Mouse (Mus musculus): ENCODE measurements at regions not wholly inside any gene's neighbourhood (a gene's known extent, or its start where the extent isn't known, plus 50 kb on each side); places are given as distances from the start of the nearest gene placed in this dataset.

GRCm38 (mm10) chr3:153051566-153051965 is 69.5 kb upstream of the St6galnac5 start:
- no peak for TF ChIP-seq TAL1 (IDR thresholded peaks at IDR 0.05; ENCODE audit: low read length)
- no peak for TF ChIP-seq GATA1 (IDR thresholded peaks at IDR 0.05; ENCODE audit: low read length)
- peaks cover 9% of the 10 kb centered on the region for H3K9me3 ChIP-seq (ENCODE audit: control insufficient read depth, low read length)
- no peak overlapping the region for H3K4me3 ChIP-seq (replicated peaks)
- no peaks in the 10 kb centered on the region for H3K36me3 ChIP-seq (ENCODE audit: control insufficient read depth)
- H3K4me1 ChIP-seq (ENCODE audit: control insufficient read depth) = no peaks in the 10 kb centered on the region
- no peaks in the 10 kb centered on the region for H3K27me3 ChIP-seq (ENCODE audit: control insufficient read depth)

DNA sequence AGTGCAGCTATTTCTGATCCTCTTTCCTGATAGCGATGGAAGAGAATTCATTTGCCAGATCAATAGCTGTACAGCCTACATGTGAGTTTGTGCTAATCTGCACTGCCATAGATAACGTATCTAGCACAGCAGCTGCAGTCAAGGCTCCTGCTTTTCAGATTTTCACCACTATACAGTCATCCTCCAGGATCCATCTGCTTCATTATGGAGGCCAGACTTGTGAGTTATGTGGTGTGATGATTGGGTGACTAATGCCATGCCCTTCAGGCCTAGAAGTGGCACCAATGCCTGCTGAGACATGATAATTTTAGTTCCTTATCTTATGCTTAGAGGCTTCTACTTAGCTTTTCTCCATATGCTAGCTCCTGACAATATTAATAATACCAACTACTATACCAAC is 63.3 kb upstream of the St6galnac5 start:
- H3K4me1 ChIP-seq (ENCODE audit: control insufficient read depth) = 0 out of 2 replicates have a peak, but pooled peaks cover 2% of the 10 kb centered on the region
- peaks cover 3% of the 10 kb centered on the region for H3K9me3 ChIP-seq (ENCODE audit: control insufficient read depth, low read length)
- no peak overlapping the region for H3K4me3 ChIP-seq (replicated peaks)
- TF ChIP-seq TAL1 (IDR thresholded peaks at IDR 0.05; ENCODE audit: low read length) = no peak
- TF ChIP-seq GATA1 (IDR thresholded peaks at IDR 0.05; ENCODE audit: low read length) = no peak
- H3K36me3 ChIP-seq (ENCODE audit: control insufficient read depth) = no peaks in the 10 kb centered on the region
- no peaks in the 10 kb centered on the region for H3K27me3 ChIP-seq (ENCODE audit: control insufficient read depth)

GRCm38 (mm10) chr3:153033980-153034379 is 51.9 kb upstream of the St6galnac5 start:
- no peak for TF ChIP-seq TAL1 (IDR thresholded peaks at IDR 0.05; ENCODE audit: low read length)
- TF ChIP-seq GATA1 (IDR thresholded peaks at IDR 0.05; ENCODE audit: low read length) = no peak
- Histone ChIP-seq H3K4me3 (replicated peaks) (no peak overlapping the region), H3K4me1 (ENCODE audit: control insufficient read depth) (no peaks in the 10 kb centered on the region), H3K27me3 (ENCODE audit: control insufficient read depth) (no peaks in the 10 kb centered on the region), H3K36me3 (ENCODE audit: control insufficient read depth) (no peaks in the 10 kb centered on the region), H3K9me3 (ENCODE audit: control insufficient read depth, low read length) (no peaks in the 10 kb centered on the region)

Data from erythroblast, embryonic 14.5 days (primary cell).